Mouse (Mus musculus) cerebellum, adult 2 months (tissue): ENCODE measurements around the gene Asb11. TPM values are rescaled to one million over a fixed set of nuclear protein-coding genes. Genes with fewer than 3 reads are reported as not detected.

Experiments used
- DNase-seq, 2 experiments: peaks; one replicate each; pipeline ENCODE4 v3.0.0; 2021
- H3K27ac ChIP-seq: fragments of 200-500 bp; 2 replicates; pipeline ENCODE4 v1.5.1; 2012; ENCODE audit warnings: low read length, control low read depth, inconsistent platforms; ENCODE audit not compliant: insufficient read depth
- H3K27me3 ChIP-seq: fragments of 200-500 bp; 2 replicates; pipeline ENCODE4 v1.6.1; 2012; ENCODE audit warnings: inconsistent platforms, mild to moderate bottlenecking, low read length, moderate library complexity; ENCODE audit not compliant: control insufficient read depth, insufficient read depth
- H3K4me1 ChIP-seq: fragments of 200-500 bp; 2 replicates; pipeline ENCODE4 v1.6.1; 2011; ENCODE audit warnings: low read length; ENCODE audit not compliant: control insufficient read depth, insufficient read depth
- H3K4me3 ChIP-seq: fragments of 200-500 bp; replicated peaks from 2 replicates; pipeline ENCODE3; 2011; ENCODE audit warnings: mild to moderate bottlenecking, low read depth, low read length, control low read depth; ENCODE audit not compliant: insufficient read depth
- CTCF ChIP-seq: fragments of 200-500 bp; IDR thresholded peaks from 2 replicates; pipeline ENCODE4 v1.5.1; 2011; ENCODE audit warnings: low read depth, mild to moderate bottlenecking, control low read depth, low read length, moderate library complexity, borderline replicate concordance; ENCODE audit not compliant: insufficient read depth
- POLR2A ChIP-seq: fragments of 200-500 bp; IDR thresholded peaks from 2 replicates; pipeline ENCODE4 v1.6.1; 2011; ENCODE audit warnings: low read length, control low read depth, borderline replicate concordance; ENCODE audit not compliant: insufficient read depth
- WGBS: fragments of 180-500 bp; shearing (Covaris S2); methylation state at CpG from one replicate; pipeline ENCODE4 v1.1.7; 2018; 5-methylcytosine and 5-hydroxymethylcytosine counted together
- polyA plus RNA-seq: library from polyadenylated mRNA; depleted of rRNA; stranded (reverse); fragments of >200 nt; gene quantifications from 2 replicates; pipeline ENCODE4 v1.2.3, GENCODE M21; 2012; rRNA removed

The Asb11 gene
- polyA plus RNA-seq, result 0.31 and 0.52 TPM in 2 replicates

- no peaks in the 10 kb centered on the region for H3K4me1 ChIP-seq
- 83% methylated on average over 8 of the region's 8 CpGs for WGBS
- no peak within 1 kb of the TSS for H3K4me3 ChIP-seq
- H3K27me3 ChIP-seq, result no peaks in the 10 kb centered on the region
- TF ChIP-seq POLR2A (no peak), CTCF (no peak)
- H3K27ac ChIP-seq, result no peak within 1 kb of the TSS
- DNase-seq, result no peak
Observed at GRCm38 (mm10) chrX:164436709-164437108, at the start of gene Asb11. TSS of gene Asb11 (plus strand) at chrX:164436994.

GRCm38 (mm10) chrX:164394091-164394490 is 42.7 kb upstream of the Asb11 start:
- no peak overlapping the region for H3K4me3 ChIP-seq
- H3K27ac ChIP-seq, result no peak overlapping the region
- TF ChIP-seq CTCF (no peak), POLR2A (no peak)
- no peak for DNase-seq
- no peaks in the 10 kb centered on the region for H3K4me1 ChIP-seq
- H3K27me3 ChIP-seq, result no peaks in the 10 kb centered on the region
- 82% methylated on average over 4 of the region's 4 CpGs for WGBS

- TF ChIP-seq POLR2A (no peak), CTCF (no peak)
- no peak for DNase-seq
- no peak overlapping the region for H3K27ac ChIP-seq
- H3K4me3 ChIP-seq, result no peak overlapping the region
- 46% methylated on average over 3 of the region's 3 CpGs for WGBS
- H3K4me1 ChIP-seq, result no peaks in the 10 kb centered on the region
- no peaks in the 10 kb centered on the region for H3K27me3 ChIP-seq
Observed at GRCm38 (mm10) chrX:164398456-164398855, 38.3 kb upstream of the Asb11 start.

DNA sequence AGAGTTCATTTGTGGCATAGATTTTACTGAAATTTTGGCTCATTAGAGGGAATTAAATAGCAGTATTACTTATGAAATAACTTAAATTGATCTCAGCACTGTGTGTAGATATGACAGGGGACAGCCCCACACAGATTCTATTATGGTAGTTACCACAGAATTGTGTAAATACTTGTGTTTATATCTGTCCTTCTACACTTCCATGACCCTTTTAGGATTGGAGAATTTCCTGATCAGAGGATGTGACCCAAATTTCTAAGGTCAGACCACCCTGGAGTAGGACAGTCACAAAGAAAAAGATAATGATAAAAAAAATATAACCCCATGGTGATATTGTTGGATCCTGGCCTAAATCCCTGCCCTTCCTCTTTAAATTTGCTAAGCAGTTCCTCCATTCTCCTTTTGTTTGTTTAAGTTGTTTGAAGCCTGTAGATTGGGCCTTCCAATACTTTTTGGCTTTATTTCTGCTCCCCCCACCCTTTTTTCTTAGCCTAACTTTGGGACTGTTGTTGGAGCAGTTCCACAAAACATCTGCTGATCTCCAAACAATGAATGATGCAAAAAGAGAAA is 31.6 kb upstream of the Asb11 start:
- TF ChIP-seq CTCF, result no peak

GRCm38 (mm10) chrX:164406133-164407022 is 30.4 kb upstream of the Asb11 start:
- H3K27ac ChIP-seq, result no peak overlapping the region

More for the DNA sequence above, 31.6 kb upstream of the Asb11 start:
- H3K27ac ChIP-seq, result no peak overlapping the region
- DNase-seq, result no peak
- no peak overlapping the region for H3K4me3 ChIP-seq
- no peaks in the 10 kb centered on the region for H3K27me3 ChIP-seq
- H3K4me1 ChIP-seq, result no peaks in the 10 kb centered on the region

GRCm38 (mm10) chrX:164408301-164408927 is 28.4 kb upstream of the Asb11 start:
- no peak for TF ChIP-seq POLR2A
- TF ChIP-seq CTCF, result no peak
- no peaks in the 10 kb centered on the region for H3K27me3 ChIP-seq
- no peak overlapping the region for H3K4me3 ChIP-seq
- no peak for DNase-seq
- no peaks in the 10 kb centered on the region for H3K4me1 ChIP-seq
- WGBS, result 83% methylated on average over 3 of the region's 3 CpGs
- no peak overlapping the region for H3K27ac ChIP-seq

More at GRCm38 (mm10) chrX:164406133-164407022, 30.4 kb upstream of the Asb11 start:
- H3K4me1 ChIP-seq, result no peaks in the 10 kb centered on the region
- TF ChIP-seq POLR2A (no peak), CTCF (no peak)
- H3K4me3 ChIP-seq, result no peak overlapping the region
- no peak for DNase-seq
- H3K27me3 ChIP-seq, result no peaks in the 10 kb centered on the region
- whole genome bisulfite sequencing, result 79% methylated on average over 9 of the region's 9 CpGs

DNA sequence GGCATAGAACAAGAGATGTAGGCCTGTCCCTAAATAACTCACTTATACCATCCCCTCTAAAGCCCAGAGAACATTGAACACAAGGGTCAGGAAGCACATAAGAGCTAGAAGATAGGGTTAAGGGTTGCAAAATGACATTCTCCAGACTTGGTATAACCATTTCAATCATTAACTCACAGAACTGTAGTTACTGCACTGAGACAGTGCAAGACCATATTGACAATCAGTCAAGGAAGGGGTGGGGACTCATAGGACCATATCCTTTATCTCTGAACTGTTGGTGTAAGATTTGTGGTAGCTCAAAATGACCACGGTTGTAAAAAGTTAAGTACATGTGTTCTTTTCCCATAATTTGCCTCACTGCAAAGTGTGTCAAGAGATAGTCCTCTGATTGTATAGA is 26.2 kb upstream of the Asb11 start:
- H3K27ac ChIP-seq, result no peak overlapping the region
- DNase-seq, result no peak
- WGBS, result 91% methylated on average over 1 of the region's 1 CpGs
- TF ChIP-seq POLR2A (no peak), CTCF (no peak)
- H3K27me3 ChIP-seq, result no peaks in the 10 kb centered on the region
- H3K4me3 ChIP-seq, result no peak overlapping the region
- H3K4me1 ChIP-seq, result no peaks in the 10 kb centered on the region

DNA sequence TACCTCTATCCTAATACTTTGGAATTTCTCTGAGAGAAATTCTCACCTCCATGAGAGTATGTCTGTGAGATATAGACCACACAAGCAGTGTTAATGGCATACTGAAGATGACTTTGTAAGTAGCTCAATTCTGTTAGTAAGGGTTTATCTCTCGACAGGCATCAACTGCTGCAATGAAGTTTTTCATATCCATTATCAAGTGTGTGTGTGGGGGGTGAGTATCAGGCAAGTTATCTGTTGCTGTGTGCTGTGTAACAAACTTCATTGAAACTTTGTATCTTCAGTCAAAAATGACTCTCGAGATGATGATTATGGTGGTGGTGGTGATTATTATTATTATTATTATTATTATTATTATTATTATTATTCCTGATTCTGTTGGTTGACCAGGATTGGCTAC is 20.0 kb upstream of the Asb11 start:
- Histone ChIP-seq H3K4me3 (no peak overlapping the region), H3K27me3 (no peaks in the 10 kb centered on the region), H3K27ac (no peak overlapping the region), H3K4me1 (no peaks in the 10 kb centered on the region)
- TF ChIP-seq CTCF (no peak), POLR2A (no peak)
- WGBS, result 91% methylated on average over 2 of the region's 2 CpGs
- no peak for DNase-seq
